Mouse (Mus musculus) C2C12 (cell line): Measurements from ENCODE around the gene Agap1. TPM values are rescaled to one million over a fixed set of nuclear protein-coding genes. Genes with fewer than 3 reads are reported as not detected.

Experiments used
- H3K27me3 ChIP-seq: one replicate; pipeline ENCODE4 v1.6.1; 2011; ENCODE audit not compliant: control insufficient read depth, insufficient read depth, insufficient read length
- H3K36me3 ChIP-seq: one replicate; pipeline ENCODE4 v1.6.1; 2011; ENCODE audit not compliant: control insufficient read depth, insufficient read depth
- H3K4me3 ChIP-seq: one replicate; pipeline ENCODE4 v1.5.1; 2011; ENCODE audit warnings: mild to moderate bottlenecking, control low read depth; ENCODE audit not compliant: poor library complexity, insufficient read depth, severe bottlenecking
- H3K79me2 ChIP-seq: one replicate; pipeline ENCODE4 v1.6.1; 2011; ENCODE audit not compliant: control insufficient read depth, insufficient read depth
- H3K79me3 ChIP-seq: one replicate; pipeline ENCODE4 v1.6.1; 2011; ENCODE audit warnings: low read depth, control low read depth
- H3ac ChIP-seq: one replicate; pipeline ENCODE3; 2011; ENCODE audit warnings: low read depth; ENCODE audit not compliant: control insufficient read depth, insufficient read length
- CEBPB ChIP-seq: IDR thresholded peaks from one replicate; pipeline ENCODE4 v1.6.1; 2011; ENCODE audit warnings: low read depth, mild to moderate bottlenecking, control low read depth, moderate library complexity
- CTCF ChIP-seq: IDR thresholded peaks from one replicate; pipeline ENCODE4 v1.5.1; 2011; ENCODE audit not compliant: control insufficient read depth, insufficient read depth, insufficient read length
- FOSL1 ChIP-seq: IDR thresholded peaks from one replicate; pipeline ENCODE4 v1.8.0; 2011; ENCODE audit warnings: mild to moderate bottlenecking, low read length; ENCODE audit not compliant: poor library complexity, insufficient read depth, severe bottlenecking
- MAX ChIP-seq: IDR thresholded peaks from one replicate; pipeline ENCODE4 v1.6.1; 2011; ENCODE audit warnings: mild to moderate bottlenecking, control low read depth
- MYOD1 ChIP-seq: IDR thresholded peaks from one replicate; pipeline ENCODE4 v1.6.1; 2011; ENCODE audit warnings: low read depth; ENCODE audit not compliant: control insufficient read depth, insufficient read length
- MYOG ChIP-seq: IDR thresholded peaks from one replicate; pipeline ENCODE4 v1.6.1; 2011; ENCODE audit not compliant: control insufficient read depth, insufficient read length; ENCODE audit errors: extremely low read depth
- USF1 ChIP-seq: IDR thresholded peaks from one replicate; pipeline ENCODE4 v1.6.1; 2011; ENCODE audit warnings: low read depth, mild to moderate bottlenecking, control low read depth, moderate library complexity
- polyA plus RNA-seq: library from polyadenylated mRNA; unstranded; fragments of >200 nt; fragmentation: generic; extraction: Trizol; gene quantifications from one replicate; pipeline ENCODE4 v1.2.1, GENCODE M21; 2012; ENCODE audit warnings: missing spikeins

The Agap1 gene
- polyA plus RNA-seq, 1 experiment = 14.0 TPM

DNA sequence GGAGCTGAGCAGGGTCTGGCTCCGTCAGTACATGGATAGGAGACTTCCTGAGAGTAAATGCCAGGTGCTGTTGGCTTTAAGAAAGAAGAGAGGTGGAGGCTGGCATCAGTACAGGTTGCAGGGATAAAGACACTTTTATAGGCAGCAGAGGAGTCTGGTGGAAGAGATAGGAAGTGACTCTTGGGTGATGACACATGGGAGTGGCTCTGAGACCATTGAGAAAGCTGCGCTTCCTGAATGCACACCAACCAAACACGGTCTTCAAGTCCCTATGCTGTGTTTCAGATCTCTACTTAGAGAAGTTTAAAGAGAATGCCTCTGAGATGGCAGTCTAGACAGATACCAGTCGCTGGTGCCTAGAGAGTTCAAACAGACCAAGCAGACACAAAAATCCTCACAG is 108.8 kb downstream of the Agap1 start:
- Histone ChIP-seq H3K79me2 (peaks cover 71% of the 10 kb centered on the region), H3K4me3 (no peak overlapping the region), H3ac (no peak overlapping the region), H3K79me3 (peaks cover 15% of the 10 kb centered on the region), H3K27me3 (no peaks in the 10 kb centered on the region), H3K36me3 (no peaks in the 10 kb centered on the region)
- TF ChIP-seq CTCF (no peak), MYOG (no peak), MYOD1 (no peak), FOSL1 (no peak), MAX (no peak), USF1 (no peak), CEBPB (no peak)

DNA sequence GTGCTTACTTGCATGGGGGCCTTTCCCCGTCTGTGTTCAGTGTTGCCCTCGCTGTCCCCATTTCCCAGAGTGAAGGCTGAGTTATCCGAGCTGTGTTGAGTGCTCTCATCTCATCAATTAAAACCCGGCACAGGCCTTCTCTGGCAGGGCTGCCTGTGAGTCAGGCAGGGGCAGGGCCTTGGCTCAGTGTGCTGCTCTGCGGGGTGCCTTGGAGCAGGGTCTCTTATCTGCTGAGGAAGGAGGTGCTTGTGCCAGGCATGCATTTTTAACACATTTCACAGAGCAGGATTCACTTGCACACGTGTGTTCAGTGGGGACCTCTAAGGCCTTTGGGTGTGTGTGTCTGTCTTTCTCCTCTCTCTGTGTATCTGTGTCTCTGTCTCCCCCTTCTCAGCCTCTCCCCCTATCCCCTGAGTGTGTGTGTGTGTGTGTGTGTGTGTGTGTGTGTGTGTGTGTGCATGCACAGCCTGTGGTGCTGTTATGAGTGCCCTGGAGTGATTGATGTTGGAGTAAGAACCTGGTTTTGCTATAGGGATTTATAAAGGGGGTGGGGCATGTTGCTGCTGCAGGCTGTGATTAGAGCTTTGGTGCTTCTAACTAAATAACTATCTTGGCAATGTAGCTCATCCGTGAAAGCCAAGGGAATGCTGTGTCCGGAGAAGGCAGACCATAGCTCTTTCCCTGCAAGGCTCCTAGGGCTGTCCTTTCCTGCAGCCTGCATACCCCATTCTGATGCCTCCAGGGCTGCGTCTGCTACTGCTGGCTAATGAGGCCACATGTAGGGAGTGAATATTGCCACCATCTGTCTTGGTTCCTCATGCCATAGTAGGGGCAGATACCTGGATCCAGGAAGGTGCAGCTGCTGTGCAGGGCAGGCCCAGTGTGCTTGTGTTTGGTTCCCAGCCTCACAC is 112.2 kb downstream of the Agap1 start:
- no peak overlapping the region for H3ac ChIP-seq
- H3K4me3 ChIP-seq = no peak overlapping the region
- peaks cover 69% of the 10 kb centered on the region for H3K79me2 ChIP-seq
- H3K36me3 ChIP-seq = no peaks in the 10 kb centered on the region
- H3K79me3 ChIP-seq = peaks cover 14% of the 10 kb centered on the region
- no peak for TF ChIP-seq MYOD1
- no peak for TF ChIP-seq USF1
- TF ChIP-seq MYOG = no peak
- no peak for TF ChIP-seq MAX
- TF ChIP-seq FOSL1 = no peak
- no peak for TF ChIP-seq CEBPB
- no peaks in the 10 kb centered on the region for H3K27me3 ChIP-seq

DNA sequence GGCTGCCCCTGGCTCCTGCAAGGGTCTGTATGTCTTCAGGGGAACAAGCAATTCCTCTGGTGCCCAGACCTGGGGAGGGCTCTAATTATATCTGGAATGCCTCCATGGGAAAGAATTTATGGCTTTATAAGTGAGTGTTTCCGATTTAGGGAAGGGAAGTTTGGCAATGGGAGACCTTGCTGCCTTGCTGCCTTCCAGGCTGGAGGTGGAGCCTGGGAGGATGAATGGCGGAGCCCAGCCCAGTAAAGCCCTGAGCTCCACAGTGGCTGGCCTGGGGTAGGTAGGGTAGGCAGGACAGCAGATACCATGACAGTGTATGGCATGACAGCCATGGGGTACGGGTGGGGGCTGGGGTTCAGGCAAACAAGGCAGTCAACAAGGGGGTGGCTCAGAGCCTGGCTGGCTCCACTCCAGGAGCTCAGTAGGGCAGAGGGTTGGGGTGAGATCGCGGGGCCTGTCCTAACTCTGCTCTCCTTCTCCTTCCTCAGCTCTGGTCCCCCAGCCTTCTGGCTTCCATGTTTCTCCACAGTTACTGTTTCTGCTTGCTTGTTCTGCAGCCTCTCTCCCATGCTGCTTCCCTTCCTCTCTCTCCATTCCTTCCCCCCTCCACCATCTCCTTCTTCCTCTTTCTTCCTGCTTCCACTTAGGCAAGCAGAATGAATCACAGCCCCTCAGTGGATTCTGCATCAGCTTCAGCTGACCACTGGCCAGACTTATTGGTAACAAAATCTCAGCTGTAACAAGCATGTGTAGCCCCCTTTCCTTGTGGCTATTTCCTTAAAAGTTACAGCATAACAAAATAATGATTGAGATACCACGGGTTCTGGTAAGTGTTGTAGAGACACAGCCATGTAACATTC is 114.2 kb downstream of the Agap1 start:
- H3K79me3 ChIP-seq = peaks cover 16% of the 10 kb centered on the region
- H3ac ChIP-seq = peak overlapping the region; percentile 13
- peaks cover 81% of the 10 kb centered on the region for H3K79me2 ChIP-seq
- TF ChIP-seq MYOG (no peak), USF1 (no peak), CEBPB (no peak), CTCF (no peak), MYOD1 (no peak), FOSL1 (no peak), MAX (no peak)
- no peaks in the 10 kb centered on the region for H3K36me3 ChIP-seq
- no peak overlapping the region for H3K4me3 ChIP-seq
- H3K27me3 ChIP-seq = no peaks in the 10 kb centered on the region

DNA sequence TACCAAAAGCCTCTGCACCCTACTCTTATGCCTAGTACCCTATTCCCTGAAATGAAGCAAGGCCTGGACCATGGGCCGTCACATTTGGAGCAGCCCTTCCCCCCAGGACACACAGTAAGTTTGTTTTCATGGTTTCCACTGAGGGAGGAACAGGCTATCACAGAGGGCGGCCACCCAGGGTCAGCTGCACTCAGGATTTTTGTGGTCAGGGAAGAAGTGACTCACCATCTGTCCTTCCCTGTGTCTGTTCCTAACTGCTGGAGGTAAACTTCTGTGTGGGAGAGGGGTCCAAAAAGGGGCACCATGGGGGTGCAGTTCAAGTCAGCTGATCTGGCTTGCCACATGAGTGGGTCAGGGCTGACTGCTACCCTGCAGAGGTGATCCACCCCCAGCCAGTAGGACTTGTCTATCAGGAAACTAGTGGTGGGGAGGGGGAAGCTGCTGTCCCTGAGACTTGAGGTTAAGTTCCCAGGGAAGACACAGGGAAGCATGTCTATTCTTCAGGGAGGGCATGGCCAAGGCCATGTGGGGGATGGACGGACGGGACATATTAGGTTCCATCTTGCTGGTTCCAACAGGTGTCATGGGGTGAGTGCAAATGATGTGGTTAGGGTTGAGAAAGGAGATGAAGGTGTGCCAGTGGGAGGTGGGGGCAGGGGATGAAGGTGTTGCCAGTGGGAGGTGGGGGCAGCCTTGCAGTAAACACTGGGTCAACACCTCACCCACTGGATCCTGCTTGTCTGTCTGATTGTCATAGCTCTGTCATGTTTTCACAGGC is 116.1 kb downstream of the Agap1 start:
- H3K79me3 ChIP-seq = peaks cover 16% of the 10 kb centered on the region
- no peak overlapping the region for H3ac ChIP-seq
- H3K79me2 ChIP-seq = peaks cover 77% of the 10 kb centered on the region
- TF ChIP-seq CTCF (no peak), MYOD1 (peak; percentile 74), USF1 (peak; percentile 47), FOSL1 (peak; percentile 40), CEBPB (no peak), MAX (peak; percentile 11), MYOG (no peak)
- no peaks in the 10 kb centered on the region for H3K27me3 ChIP-seq
- H3K4me3 ChIP-seq = no peak overlapping the region
- no peaks in the 10 kb centered on the region for H3K36me3 ChIP-seq

DNA sequence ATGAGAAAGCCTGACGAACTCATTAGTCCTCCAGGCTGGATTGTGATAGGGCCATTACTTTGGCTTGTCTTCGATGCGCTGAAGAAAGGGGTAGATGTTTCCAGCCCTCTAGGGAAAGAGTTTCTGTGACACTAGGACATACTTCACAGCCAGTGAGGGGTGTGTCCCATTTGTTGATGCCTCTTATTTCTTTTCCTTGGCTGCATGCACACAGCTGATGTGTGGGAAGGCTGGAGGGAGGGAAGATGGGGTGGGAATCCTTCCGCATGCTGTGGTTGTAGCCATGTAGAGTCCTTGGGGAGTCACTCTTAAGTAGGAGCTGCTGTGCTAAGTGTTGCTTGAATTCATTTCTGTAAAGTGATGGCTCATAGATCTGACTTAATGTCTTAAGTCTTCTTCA is 118.9 kb downstream of the Agap1 start:
- TF ChIP-seq USF1 (no peak), MYOD1 (no peak), CTCF (no peak), FOSL1 (no peak), CEBPB (no peak), MAX (no peak), MYOG (no peak)
- H3K36me3 ChIP-seq = no peaks in the 10 kb centered on the region
- H3K4me3 ChIP-seq = no peak overlapping the region
- H3K79me2 ChIP-seq = peaks cover 59% of the 10 kb centered on the region
- no peaks in the 10 kb centered on the region for H3K27me3 ChIP-seq
- H3ac ChIP-seq = no peak overlapping the region
- peaks cover 10% of the 10 kb centered on the region for H3K79me3 ChIP-seq
